Mouse (Mus musculus) CH12.LX (cell line): ENCODE data around the gene Skap1. TPM values are rescaled to one million over a fixed set of nuclear protein-coding genes. Genes with fewer than 3 reads are reported as not detected.
"Not testable (repeated sequence)": the region's sequence is repeated elsewhere in the genome, so short reads cannot be mapped to it uniquely, and the experiment has no call there.

Source experiments
- DNase-seq: peaks from one replicate; pipeline ENCODE4 v3.0.0-alpha.2; 2013; ENCODE audit errors: extremely low read depth
- H3K27ac ChIP-seq: 2 replicates; pipeline ENCODE4 v1.5.1; 2012; ENCODE audit warnings: low read depth, mild to moderate bottlenecking, control low read depth, moderate library complexity; ENCODE audit not compliant: insufficient read depth
- H3K27me3 ChIP-seq: replicated peaks from 2 replicates; pipeline ENCODE3; 2012; ENCODE audit warnings: inconsistent platforms
- H3K36me3 ChIP-seq, 2 experiments: replicated peaks in 1 of 2; 2 replicates each; pipeline versions ENCODE3 to v1.6.1; 2012; ENCODE audit warnings: inconsistent platforms in 1 of 2, low read length in 1 of 2, mild to moderate bottlenecking in 1 of 2, mixed read lengths in 1 of 2, moderate library complexity in 1 of 2; ENCODE audit not compliant: control insufficient read depth in 1 of 2, insufficient read depth in 1 of 2
- H3K4me1 ChIP-seq, 2 experiments: 2 replicates each; pipeline ENCODE4 v1.6.1; 2012; ENCODE audit warnings: inconsistent platforms in 1 of 2, moderate library complexity in 1 of 2; ENCODE audit not compliant: insufficient read depth in 2 of 2, control insufficient read depth in 1 of 2
- H3K4me2 ChIP-seq: 2 replicates; pipeline ENCODE4 v1.6.1; 2012; ENCODE audit warnings: low read depth, mild to moderate bottlenecking, control low read depth; ENCODE audit not compliant: poor library complexity, insufficient read depth, severe bottlenecking
- H3K4me3 ChIP-seq, 3 experiments: fragments of 150-350 bp in 1 of 3; sonication (generic) in 1 of 3; replicated peaks in 1 of 3; 2 replicates each; pipeline versions ENCODE3 to v1.5.1; 2011 to 2012; ENCODE audit warnings: low read depth in 2 of 3, low read length in 2 of 3, mild to moderate bottlenecking in 2 of 3, moderate library complexity in 2 of 3, control low read depth in 1 of 3, improper control_type of control experiment in 1 of 3, inconsistent platforms in 1 of 3, mixed read lengths in 1 of 3; ENCODE audit not compliant: poor library complexity in 1 of 3
- H3K79me2 ChIP-seq: replicated peaks from 2 replicates; pipeline ENCODE4 v1.6.1; 2012; ENCODE audit warnings: mild to moderate bottlenecking, moderate library complexity; ENCODE audit not compliant: control insufficient read depth, poor library complexity, insufficient read depth, severe bottlenecking; ENCODE audit errors: extremely low read depth
- H3K9ac ChIP-seq: 2 replicates; pipeline ENCODE4 v1.6.1; 2012; ENCODE audit warnings: low read depth, mild to moderate bottlenecking, control low read depth, moderate library complexity; ENCODE audit not compliant: insufficient read depth
- H3K9me3 ChIP-seq: replicated peaks from 2 replicates; pipeline ENCODE3; 2012; ENCODE audit warnings: low read length, inconsistent platforms, mixed read lengths
- BHLHE40 ChIP-seq: IDR thresholded peaks from 2 replicates; pipeline ENCODE4 v1.6.1; 2011; ENCODE audit warnings: mild to moderate bottlenecking, low read depth, low read length, improper control_type of control experiment
- CTCF ChIP-seq, 2 experiments: IDR thresholded peaks in 1 of 2; conservative IDR thresholded peaks in 1 of 2; 2 replicates each; pipeline ENCODE4 v1.5.1; 2011 to 2012; ENCODE audit warnings: low read depth in 2 of 2, low read length in 2 of 2, improper control_type of control experiment in 1 of 2, inconsistent platforms in 1 of 2, mild to moderate bottlenecking in 1 of 2, moderate library complexity in 1 of 2
- ELF1 ChIP-seq: IDR thresholded peaks from 2 replicates; pipeline ENCODE4 v1.6.1; 2014; ENCODE audit warnings: low read depth, mild to moderate bottlenecking, inconsistent platforms, low read length, improper control_type of control experiment
- EP300 ChIP-seq: IDR thresholded peaks from 2 replicates; pipeline ENCODE4 v1.6.1; 2011; ENCODE audit warnings: low read length, improper control_type of control experiment
- ETS1 ChIP-seq: conservative IDR thresholded peaks from 2 replicates; pipeline ENCODE4 v1.6.1; 2012; ENCODE audit warnings: low read depth, mild to moderate bottlenecking, inconsistent platforms, low read length, improper control_type of control experiment, moderate library complexity
- IRF4 ChIP-seq: IDR thresholded peaks from 2 replicates; pipeline ENCODE4 v1.6.1; 2014; ENCODE audit warnings: low read depth, mild to moderate bottlenecking, inconsistent platforms, low read length, improper control_type of control experiment
- MAFK ChIP-seq: IDR thresholded peaks from 2 replicates; pipeline ENCODE4 v1.6.1; 2011; ENCODE audit warnings: low read length, improper control_type of control experiment; ENCODE audit not compliant: insufficient replicate concordance
- MAX ChIP-seq: IDR thresholded peaks from 2 replicates; pipeline ENCODE4 v1.6.1; 2011; ENCODE audit warnings: low read length, improper control_type of control experiment
- MAZ ChIP-seq: IDR thresholded peaks from 2 replicates; pipeline ENCODE4 v1.6.1; 2012; ENCODE audit warnings: low read depth, mild to moderate bottlenecking, inconsistent platforms, low read length, improper control_type of control experiment, moderate library complexity
- MYC ChIP-seq: IDR thresholded peaks from 2 replicates; pipeline ENCODE4 v1.6.1; 2011; ENCODE audit warnings: low read depth, mild to moderate bottlenecking, improper control_type of control experiment, low read length
- POLR2A ChIP-seq: IDR thresholded peaks from 2 replicates; pipeline ENCODE4 v1.6.1; 2011; ENCODE audit warnings: low read depth, mild to moderate bottlenecking, improper control_type of control experiment, low read length
- RAD21 ChIP-seq: IDR thresholded peaks from 2 replicates; pipeline ENCODE4 v1.6.1; 2011; ENCODE audit warnings: low read depth, mild to moderate bottlenecking, low read length, improper control_type of control experiment, moderate library complexity
- SIN3A ChIP-seq: IDR thresholded peaks from 2 replicates; pipeline ENCODE4 v1.6.1; 2012; ENCODE audit warnings: low read length, improper control_type of control experiment, inconsistent platforms
- SMC3 ChIP-seq: IDR thresholded peaks from 2 replicates; pipeline ENCODE4 v1.6.1; 2011; ENCODE audit warnings: low read depth, low read length, improper control_type of control experiment
- ZC3H11A ChIP-seq: IDR thresholded peaks from 2 replicates; pipeline ENCODE4 v1.6.1; 2012; ENCODE audit warnings: low read depth, mild to moderate bottlenecking, inconsistent platforms, low read length, improper control_type of control experiment
- ZNF384 ChIP-seq: IDR thresholded peaks from 2 replicates; pipeline ENCODE4 v1.6.1; 2012; ENCODE audit warnings: low read depth, low read length, improper control_type of control experiment, inconsistent platforms
- dilution Hi-C: fragments of 300-500 bp; cut with MboI; formaldehyde crosslinking; loops from 2 replicates; pipeline ENCODE4 v1.14.3; 2020; ENCODE audit warnings: low sequenced_read_pairs; ENCODE audit not compliant: extremely low pct_unique_long_range_greater_than_20kb, extremely low pct_ligation_motif_present
- in situ Hi-C: fragments of 300-500 bp; cut with MboI; formaldehyde crosslinking; loops from 3 replicates; pipeline ENCODE4 v1.14.3; 2019; ENCODE audit warnings: low sequenced_read_pairs, low pct_ligation_motif_present, low pct_unique_long_range_greater_than_20kb, mixed read lengths
- polyA plus RNA-seq: library from polyadenylated mRNA; unstranded; fragments of >175 nt; gene quantifications from 2 replicates; pipeline ENCODE4 v1.2.1, GENCODE M21; 2012; ENCODE audit warnings: low read depth; ENCODE audit not compliant: insufficient read length
- total RNA-seq, 2 experiments: library from RNA; depleted of rRNA; stranded (reverse); fragments of 300-350 nt in 1 of 2; fragments of >200 nt in 1 of 2; gene quantifications; 2 replicates each; pipeline ENCODE4 v1.2.3; 2012 to 2014

The Skap1 gene
- total and polyA plus RNA-seq, 3 experiments, result not detected

DNA sequence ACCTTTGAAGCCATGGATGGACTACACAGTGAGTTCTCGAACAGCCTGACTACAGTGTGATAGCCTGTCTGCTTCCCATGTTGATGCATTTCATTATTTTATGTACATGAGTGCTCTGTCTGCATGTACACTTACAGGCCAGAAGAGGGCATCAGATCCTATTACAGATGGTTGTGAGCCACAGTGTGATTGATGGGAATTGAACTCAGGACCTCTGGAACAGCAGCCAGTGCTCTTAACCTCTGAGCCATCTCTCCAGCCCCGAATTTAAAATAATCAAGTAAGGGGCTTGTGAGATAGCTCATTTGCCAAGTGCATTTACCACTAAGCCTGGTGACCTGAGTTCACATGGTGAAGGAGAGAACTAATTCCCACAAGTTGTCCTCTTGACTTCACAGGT is 317.0 kb downstream of the Skap1 start:
- peak; percentile 24 for TF ChIP-seq RAD21
- TF ChIP-seq IRF4, result no peak
- no peak for TF ChIP-seq SIN3A
- TF ChIP-seq SMC3, result peak; percentile 62
- no peak for TF ChIP-seq ELF1
- no peak for TF ChIP-seq POLR2A
- no peak for TF ChIP-seq BHLHE40
- TF ChIP-seq ETS1, result no peak
- TF ChIP-seq MAZ, result no peak
- TF ChIP-seq MAFK, result no peak
- TF ChIP-seq EP300, result no peak
- TF ChIP-seq CTCF (conservative IDR thresholded peaks at IDR 0.05 in 1 of 2, IDR thresholded peaks at IDR 0.05 in 1 of 2; ENCODE audit: low read depth in 2 of 2, low read length in 2 of 2), result peak; percentile 32 to 65; a peak in 3 of 4 replicates

DNA sequence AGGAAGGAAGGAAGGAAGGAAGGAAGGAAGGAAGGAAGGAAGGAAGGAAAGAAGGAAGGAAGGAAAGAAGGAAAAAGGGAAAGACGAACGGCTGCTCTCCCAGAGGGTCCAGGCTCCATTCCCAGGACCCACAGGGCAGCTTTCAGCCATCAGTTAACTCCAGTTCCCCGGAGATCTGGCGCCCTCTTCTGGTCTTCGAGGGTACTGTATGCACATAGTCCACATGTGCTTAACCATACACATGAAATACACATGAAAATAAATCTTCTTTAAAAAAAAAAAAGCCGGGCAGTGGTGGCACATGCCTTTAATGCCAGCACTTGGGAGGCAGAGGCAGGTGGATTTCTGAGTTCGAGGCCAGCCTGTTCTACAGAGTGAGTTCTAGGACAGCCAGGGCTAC is 320.5 kb downstream of the Skap1 start:
- H3K9ac ChIP-seq, H3K4me1 ChIP-seq, dilution Hi-C loops, H3K27me3 ChIP-seq: not testable (repeated sequence)
- TF ChIP-seq ZC3H11A (0 out of 2 replicates have a peak, but pooled peaks have one; percentile 6), MYC (peak; percentile 96), MAX (peak; percentile 33; the same call in 1 of the 2 replicates), IRF4 (peak; percentile 45; the same call in 1 of the 2 replicates), BHLHE40 (peak; percentile 39), RAD21 (peak; percentile 77), SMC3 (peak; percentile 81), CTCF (conservative IDR thresholded peaks at IDR 0.05 in 1 of 2, IDR thresholded peaks at IDR 0.05 in 1 of 2; ENCODE audit: low read depth in 2 of 2, low read length in 2 of 2) (peak; percentile 85 to 90), ZNF384 (peak; percentile 76)
- TF ChIP-seq, all 38 proteins: peak for 9; not testable (repeated sequence) for 29
- H3K4me2 ChIP-seq, in situ Hi-C loops, H3K79me2 ChIP-seq, H3K4me3 ChIP-seq, H3K9me3 ChIP-seq, H3K36me3 ChIP-seq, H3K27ac ChIP-seq: not testable (repeated sequence)
- DNase-seq, result peak; percentile 89

More for the DNA sequence above, 317.0 kb downstream of the Skap1 start:
- no peak overlapping the region for H3K9ac ChIP-seq
- no peak overlapping the region for H3K4me2 ChIP-seq
- no peaks in the 10 kb centered on the region for H3K27me3 ChIP-seq
- H3K4me1 ChIP-seq, result 0 out of 4 replicates have a peak, but pooled peaks cover 0 to 9% of the 10 kb centered on the region in 2 experiments
- H3K9me3 ChIP-seq, result no peaks in the 10 kb centered on the region
- no peaks in the 10 kb centered on the region for H3K36me3 ChIP-seq
- H3K79me2 ChIP-seq, result peaks cover 8% of the 10 kb centered on the region
- dilution Hi-C loops, result no loop called here
- no peak overlapping the region for H3K4me3 ChIP-seq
- in situ Hi-C loops, result no loop called here
- H3K27ac ChIP-seq, result no peak overlapping the region
- peak; percentile 44 for DNase-seq
